Mouse (Mus musculus): ENCODE data around the gene Tomm40l. TPM values are rescaled to one million over a fixed set of nuclear protein-coding genes. Genes with fewer than 3 reads are reported as not detected.
A peak's percentile ranks its signal among the peaks of the same experiment; 100 is the strongest.

The Tomm40l gene
- polyA plus RNA-seq, 1 experiment from 2014 or later: 44.1 TPM

DNA sequence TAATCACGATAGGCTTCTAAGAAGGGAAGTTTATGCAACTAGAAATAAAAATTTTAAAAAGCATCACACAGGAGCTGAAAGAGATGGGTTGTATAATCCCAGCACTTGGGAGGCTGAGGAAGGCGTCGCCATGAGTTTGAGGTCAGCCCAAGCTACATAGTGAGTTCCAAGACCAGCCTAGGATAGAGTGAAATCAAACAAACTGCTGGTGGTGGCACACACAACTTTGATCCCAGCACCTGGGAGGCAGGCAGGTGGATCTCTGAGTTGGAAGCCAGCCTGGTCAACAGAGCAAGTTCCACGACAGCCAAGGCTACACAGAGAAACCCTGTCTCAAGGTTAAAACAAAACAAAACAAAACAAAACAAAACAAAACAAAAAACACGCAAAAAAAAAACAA is 10.0 kb upstream of the Tomm40l start:
- no peak for ATAC-seq (ENCODE audit: low FRiP score, low TSS enrichment)

DNA sequence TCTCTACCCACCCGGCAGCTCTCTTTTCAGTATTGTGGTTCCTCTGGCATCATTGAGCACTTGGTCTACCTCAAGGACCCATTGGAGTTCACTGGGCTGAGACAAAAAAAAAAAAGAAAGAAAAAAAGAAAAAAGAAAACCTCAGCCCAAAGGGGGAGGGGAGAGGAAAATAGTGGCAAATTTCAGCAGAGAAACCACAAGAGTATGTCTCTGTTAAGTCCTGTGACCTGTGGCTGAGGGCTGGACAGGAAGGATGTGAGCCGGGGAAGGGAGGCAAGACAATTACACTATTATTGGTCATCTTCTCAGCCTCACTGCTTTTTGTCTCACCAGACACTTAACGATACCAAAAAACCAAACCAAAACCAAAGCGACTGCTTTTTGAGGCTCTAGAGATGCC is 9.5 kb upstream of the Tomm40l start:
- H3K4me1 ChIP-seq (ENCODE audit: insufficient read depth, low read length): 0 out of 2 replicates have a peak, but pooled peaks cover 8% of the 10 kb centered on the region
- H3K27ac ChIP-seq (ENCODE audit: low read length): no peak overlapping the region
- no peaks in the 10 kb centered on the region for H3K27me3 ChIP-seq (ENCODE audit: insufficient read depth, low read length)
- peaks cover 32% of the 10 kb centered on the region for H3K36me3 ChIP-seq (ENCODE audit: insufficient read depth, low read length)
- no peak overlapping the region for H3K9ac ChIP-seq (replicated peaks; ENCODE audit: low read length)
- ATAC-seq (ENCODE audit: low FRiP score, low TSS enrichment): no peak
- no peaks in the 10 kb centered on the region for H3K9me3 ChIP-seq (ENCODE audit: low read length)
- H3K4me3 ChIP-seq (ENCODE audit: low read length): no peak overlapping the region
- no peak overlapping the region for H3K4me2 ChIP-seq (replicated peaks; ENCODE audit: low read depth, low read length)
- 77% methylated on average over 4 of the region's 4 CpGs for WGBS

More for the DNA sequence above, 10.0 kb upstream of the Tomm40l start:
- no peak overlapping the region for H3K27ac ChIP-seq (ENCODE audit: low read length)
- H3K4me1 ChIP-seq (ENCODE audit: insufficient read depth, low read length): 0 out of 2 replicates have a peak, but pooled peaks cover 8% of the 10 kb centered on the region
- 84% methylated on average over 5 of the region's 5 CpGs for WGBS
- H3K36me3 ChIP-seq (ENCODE audit: insufficient read depth, low read length): peaks cover 37% of the 10 kb centered on the region
- no peak overlapping the region for H3K9ac ChIP-seq (replicated peaks; ENCODE audit: low read length)
- H3K4me2 ChIP-seq (replicated peaks; ENCODE audit: low read depth, low read length): no peak overlapping the region
- no peaks in the 10 kb centered on the region for H3K27me3 ChIP-seq (ENCODE audit: insufficient read depth, low read length)
- H3K9me3 ChIP-seq (ENCODE audit: low read length): no peaks in the 10 kb centered on the region
- no peak overlapping the region for H3K4me3 ChIP-seq (ENCODE audit: low read length)

DNA sequence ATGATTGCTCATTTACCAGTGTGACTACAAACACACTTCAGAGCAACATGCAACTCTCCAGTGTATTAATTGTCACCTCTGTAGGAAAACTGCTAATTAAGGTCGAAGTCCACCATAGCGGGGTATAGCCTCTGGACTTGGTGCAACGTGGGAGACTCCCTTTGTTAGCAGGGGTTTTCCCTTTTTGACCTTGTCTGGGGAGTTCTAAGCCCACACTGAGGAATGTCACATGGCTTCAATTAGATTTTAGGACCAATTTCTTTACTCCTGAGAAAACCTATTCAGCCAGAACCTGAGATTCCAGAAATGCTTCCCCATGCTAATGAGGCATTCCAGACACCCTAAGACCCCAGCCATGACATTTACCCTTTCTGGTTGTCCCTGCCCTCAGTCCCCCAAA is 7.9 kb upstream of the Tomm40l start:
- Histone ChIP-seq H3K27ac (ENCODE audit: low read length) (peak overlapping the region; percentile 16; the same call in 1 of the 2 replicates), H3K27me3 (ENCODE audit: insufficient read depth, low read length) (no peaks in the 10 kb centered on the region), H3K4me2 (replicated peaks; ENCODE audit: low read depth, low read length) (no peak overlapping the region), H3K4me3 (ENCODE audit: low read length) (no peak overlapping the region), H3K36me3 (ENCODE audit: insufficient read depth, low read length) (peaks cover 19% of the 10 kb centered on the region), H3K9me3 (ENCODE audit: low read length) (no peaks in the 10 kb centered on the region), H3K4me1 (ENCODE audit: insufficient read depth, low read length) (0 out of 2 replicates have a peak, but pooled peaks cover 8% of the 10 kb centered on the region), H3K9ac (replicated peaks; ENCODE audit: low read length) (peak overlapping the region; percentile 1; the same call in 1 of the 2 replicates)
- 58% methylated on average over 3 of the region's 3 CpGs for WGBS
- ATAC-seq (ENCODE audit: low FRiP score, low TSS enrichment): 0 out of 2 replicates have a peak, but pooled peaks have one; percentile 8

DNA sequence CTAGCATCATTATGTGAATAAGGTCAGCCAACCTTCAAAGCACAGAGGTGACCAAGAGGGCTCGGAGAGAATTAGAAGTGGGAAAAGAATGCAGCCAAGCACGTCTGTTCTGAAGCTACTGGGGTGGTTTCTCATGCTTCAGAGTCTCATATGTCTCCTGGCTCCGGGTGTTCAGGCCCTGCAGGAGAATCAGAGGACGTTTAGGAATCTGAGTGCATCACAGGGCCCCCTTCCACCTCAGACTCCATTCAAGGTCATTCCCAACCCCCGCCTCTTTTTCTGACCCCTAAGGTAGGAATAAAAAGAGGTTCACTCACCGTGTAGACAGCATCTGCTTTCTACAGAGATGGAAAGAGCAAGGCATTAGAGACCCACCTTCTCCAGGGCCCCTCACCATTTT is 7.4 kb upstream of the Tomm40l start:
- Histone ChIP-seq H3K9ac (replicated peaks; ENCODE audit: low read length) (0 out of 2 replicates have a peak overlapping the region, but pooled peaks have one; percentile 1), H3K27ac (ENCODE audit: low read length) (peak overlapping the region; percentile 16; the same call in 1 of the 2 replicates), H3K9me3 (ENCODE audit: low read length) (no peaks in the 10 kb centered on the region), H3K4me2 (replicated peaks; ENCODE audit: low read depth, low read length) (no peak overlapping the region), H3K4me3 (ENCODE audit: low read length) (no peak overlapping the region), H3K36me3 (ENCODE audit: insufficient read depth, low read length) (peaks cover 14% of the 10 kb centered on the region), H3K4me1 (ENCODE audit: insufficient read depth, low read length) (0 out of 2 replicates have a peak, but pooled peaks cover 8% of the 10 kb centered on the region), H3K27me3 (ENCODE audit: insufficient read depth, low read length) (no peaks in the 10 kb centered on the region)
- no peak for ATAC-seq (ENCODE audit: low FRiP score, low TSS enrichment)
- WGBS: 44% methylated on average over 6 of the region's 6 CpGs

DNA sequence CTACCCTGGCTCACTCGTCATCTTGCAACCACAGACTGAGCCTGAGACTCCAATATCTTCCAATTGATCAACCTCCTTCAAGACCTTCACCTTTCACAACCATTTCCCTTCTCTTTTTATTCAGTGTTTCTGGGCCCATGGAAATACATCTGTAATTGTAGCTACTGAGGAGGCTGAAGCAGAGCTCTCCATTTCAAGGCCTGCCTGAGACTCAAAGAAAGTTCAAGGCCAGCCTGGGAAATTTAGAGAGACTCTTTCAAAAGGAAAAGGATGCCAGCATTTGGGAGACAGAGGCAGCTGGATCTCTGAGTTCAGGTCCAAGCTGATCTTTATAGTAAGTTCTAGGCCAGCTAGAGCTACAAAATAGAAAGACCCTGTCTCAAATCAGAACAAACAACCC is 5.6 kb upstream of the Tomm40l start:
- Histone ChIP-seq H3K4me1 (ENCODE audit: insufficient read depth, low read length) (peaks cover 12% of the 10 kb centered on the region; the same call in 1 of the 2 replicates), H3K27ac (ENCODE audit: low read length) (no peak overlapping the region), H3K27me3 (ENCODE audit: insufficient read depth, low read length) (no peaks in the 10 kb centered on the region), H3K9ac (replicated peaks; ENCODE audit: low read length) (no peak overlapping the region), H3K36me3 (ENCODE audit: insufficient read depth, low read length) (no peaks in the 10 kb centered on the region), H3K4me3 (ENCODE audit: low read length) (no peak overlapping the region), H3K4me2 (replicated peaks; ENCODE audit: low read depth, low read length) (no peak overlapping the region), H3K9me3 (ENCODE audit: low read length) (no peaks in the 10 kb centered on the region)
- 90% methylated on average over 1 of the region's 1 CpGs for WGBS
- no peak for ATAC-seq (ENCODE audit: low FRiP score, low TSS enrichment)

DNA sequence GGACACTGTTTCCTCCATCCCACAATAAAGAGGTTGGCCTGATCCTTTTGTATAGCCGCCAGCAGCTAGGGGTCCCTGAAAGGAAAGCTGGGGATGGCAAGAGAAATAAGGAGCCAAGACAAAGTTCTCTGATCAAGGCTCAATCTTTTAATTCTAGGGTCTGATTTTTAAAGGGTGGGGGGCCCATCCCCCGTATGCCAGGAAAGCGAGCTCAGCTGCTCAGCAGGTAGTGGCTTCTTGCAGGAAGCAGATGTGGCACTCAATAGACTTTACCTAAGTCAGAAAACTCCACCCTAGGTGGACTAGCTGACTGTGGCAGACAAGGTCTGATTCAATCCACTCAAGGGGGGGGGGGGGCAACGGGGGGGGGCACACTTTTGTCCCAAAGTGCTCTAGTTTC is 4.5 kb upstream of the Tomm40l start:
- Histone ChIP-seq H3K27ac (ENCODE audit: low read length) (no peak overlapping the region), H3K36me3 (ENCODE audit: insufficient read depth, low read length) (no peaks in the 10 kb centered on the region), H3K4me3 (ENCODE audit: low read length) (no peak overlapping the region), H3K4me2 (replicated peaks; ENCODE audit: low read depth, low read length) (no peak overlapping the region), H3K27me3 (ENCODE audit: insufficient read depth, low read length) (no peaks in the 10 kb centered on the region), H3K9ac (replicated peaks; ENCODE audit: low read length) (no peak overlapping the region), H3K9me3 (ENCODE audit: low read length) (no peaks in the 10 kb centered on the region), H3K4me1 (ENCODE audit: insufficient read depth, low read length) (peaks cover 15% of the 10 kb centered on the region; the same call in 1 of the 2 replicates)
- ATAC-seq (ENCODE audit: low FRiP score, low TSS enrichment): no peak
- 73% methylated on average over 4 of the region's 4 CpGs for WGBS

DNA sequence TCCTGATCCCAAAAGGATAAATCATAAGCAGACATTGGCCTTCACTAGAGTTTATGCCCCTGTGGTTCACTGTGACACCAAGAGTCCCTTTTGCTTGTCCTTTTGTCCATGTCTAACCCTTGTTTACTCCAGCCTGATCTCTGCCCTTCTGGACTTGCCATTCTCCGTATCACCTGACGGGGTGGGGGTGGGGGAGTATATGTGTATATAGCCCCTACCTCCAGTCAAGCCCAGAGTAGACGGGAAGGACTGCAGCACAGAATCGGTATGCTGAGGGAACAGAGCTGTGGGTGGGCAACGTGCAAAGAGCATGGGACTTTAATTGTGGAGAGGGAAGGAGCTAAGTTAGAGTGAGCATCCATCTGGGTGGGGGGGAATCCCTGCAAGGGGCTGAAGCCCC is 2.5 kb upstream of the Tomm40l start, which contains the start of gene Apoa2:
TSS of gene Apoa2 (plus strand) at position 198 of the 400 bp plus-strand sequence.
- H3K9ac ChIP-seq (replicated peaks; ENCODE audit: low read length): no peak within 1 kb of the TSS
- no peak for ATAC-seq (ENCODE audit: low FRiP score, low TSS enrichment)
- no peak within 1 kb of the TSS for H3K27ac ChIP-seq (ENCODE audit: low read length)
- peaks cover 16% of the 10 kb centered on the region for H3K4me1 ChIP-seq (ENCODE audit: insufficient read depth, low read length)
- 67% methylated on average over 5 of the region's 5 CpGs for WGBS
- H3K36me3 ChIP-seq (ENCODE audit: insufficient read depth, low read length): peaks cover 5% of the 10 kb centered on the region; the same call in 1 of the 2 replicates
- H3K4me3 ChIP-seq (ENCODE audit: low read length): no peak within 1 kb of the TSS
- no peak within 1 kb of the TSS for H3K4me2 ChIP-seq (replicated peaks; ENCODE audit: low read depth, low read length)
- no peaks in the 10 kb centered on the region for H3K27me3 ChIP-seq (ENCODE audit: insufficient read depth, low read length)
- no peaks in the 10 kb centered on the region for H3K9me3 ChIP-seq (ENCODE audit: low read length)

DNA sequence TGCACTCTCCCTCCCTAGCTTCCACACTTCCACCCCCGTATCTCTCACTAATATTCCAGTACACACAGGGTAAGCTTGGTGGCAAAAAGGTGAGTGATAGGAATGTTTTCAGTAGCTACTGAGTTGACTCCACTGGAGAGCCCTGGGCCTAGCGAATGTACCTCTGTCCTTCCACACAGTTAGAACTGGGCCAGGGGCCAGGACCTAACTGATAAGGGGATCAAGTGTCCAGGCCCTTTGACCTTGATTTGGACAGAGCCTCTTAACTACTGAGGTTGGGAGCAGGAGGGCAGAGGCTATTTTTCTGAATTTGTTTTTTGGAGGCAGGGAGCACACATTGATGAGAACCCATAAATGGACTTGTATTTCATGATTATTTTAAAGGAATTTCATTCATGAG is 1.5 kb upstream of the Tomm40l start:
- Histone ChIP-seq H3K27ac (ENCODE audit: low read length) (no peak overlapping the region), H3K4me1 (ENCODE audit: insufficient read depth, low read length) (peaks cover 16% of the 10 kb centered on the region), H3K27me3 (ENCODE audit: insufficient read depth, low read length) (no peaks in the 10 kb centered on the region), H3K9ac (replicated peaks; ENCODE audit: low read length) (no peak overlapping the region), H3K4me2 (replicated peaks; ENCODE audit: low read depth, low read length) (no peak overlapping the region), H3K36me3 (ENCODE audit: insufficient read depth, low read length) (peaks cover 13% of the 10 kb centered on the region), H3K4me3 (ENCODE audit: low read length) (no peak overlapping the region), H3K9me3 (ENCODE audit: low read length) (no peaks in the 10 kb centered on the region)
- no peak for ATAC-seq (ENCODE audit: low FRiP score, low TSS enrichment)
- WGBS: 83% methylated on average over 2 of the region's 2 CpGs

DNA sequence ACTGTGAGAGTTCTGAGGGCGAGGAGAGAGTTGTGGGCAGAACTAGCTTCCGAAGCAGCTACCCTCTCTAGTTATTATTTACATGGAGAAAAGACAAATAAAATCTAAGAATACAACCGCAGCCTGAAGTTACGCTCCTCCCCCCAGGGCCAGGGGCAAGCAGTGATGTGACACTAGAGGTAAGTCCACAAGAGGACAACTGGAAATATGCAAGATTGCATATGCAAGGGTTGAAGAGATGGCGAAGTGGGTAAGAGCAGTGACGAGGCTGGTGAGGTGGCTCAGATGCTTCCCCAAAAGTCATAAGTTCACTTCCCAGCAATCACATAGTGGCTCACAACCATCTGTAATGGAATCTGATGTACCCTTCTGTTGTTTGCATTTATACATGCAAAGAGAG is 854 bp upstream of the Tomm40l start:
- H3K4me3 ChIP-seq (ENCODE audit: low read length): peak overlapping the region; percentile 62
- H3K9ac ChIP-seq (replicated peaks; ENCODE audit: low read length): peak overlapping the region; percentile 63
- H3K9me3 ChIP-seq (ENCODE audit: low read length): no peaks in the 10 kb centered on the region
- no peak for ATAC-seq (ENCODE audit: low FRiP score, low TSS enrichment)
- peaks cover 16% of the 10 kb centered on the region for H3K4me1 ChIP-seq (ENCODE audit: insufficient read depth, low read length)
- H3K4me2 ChIP-seq (replicated peaks; ENCODE audit: low read depth, low read length): peak overlapping the region; percentile 53
- no peaks in the 10 kb centered on the region for H3K27me3 ChIP-seq (ENCODE audit: insufficient read depth, low read length)
- peak overlapping the region; percentile 96 for H3K27ac ChIP-seq (ENCODE audit: low read length)
- 83% methylated on average over 6 of the region's 6 CpGs for WGBS
- H3K36me3 ChIP-seq (ENCODE audit: insufficient read depth, low read length): peaks cover 13% of the 10 kb centered on the region

DNA sequence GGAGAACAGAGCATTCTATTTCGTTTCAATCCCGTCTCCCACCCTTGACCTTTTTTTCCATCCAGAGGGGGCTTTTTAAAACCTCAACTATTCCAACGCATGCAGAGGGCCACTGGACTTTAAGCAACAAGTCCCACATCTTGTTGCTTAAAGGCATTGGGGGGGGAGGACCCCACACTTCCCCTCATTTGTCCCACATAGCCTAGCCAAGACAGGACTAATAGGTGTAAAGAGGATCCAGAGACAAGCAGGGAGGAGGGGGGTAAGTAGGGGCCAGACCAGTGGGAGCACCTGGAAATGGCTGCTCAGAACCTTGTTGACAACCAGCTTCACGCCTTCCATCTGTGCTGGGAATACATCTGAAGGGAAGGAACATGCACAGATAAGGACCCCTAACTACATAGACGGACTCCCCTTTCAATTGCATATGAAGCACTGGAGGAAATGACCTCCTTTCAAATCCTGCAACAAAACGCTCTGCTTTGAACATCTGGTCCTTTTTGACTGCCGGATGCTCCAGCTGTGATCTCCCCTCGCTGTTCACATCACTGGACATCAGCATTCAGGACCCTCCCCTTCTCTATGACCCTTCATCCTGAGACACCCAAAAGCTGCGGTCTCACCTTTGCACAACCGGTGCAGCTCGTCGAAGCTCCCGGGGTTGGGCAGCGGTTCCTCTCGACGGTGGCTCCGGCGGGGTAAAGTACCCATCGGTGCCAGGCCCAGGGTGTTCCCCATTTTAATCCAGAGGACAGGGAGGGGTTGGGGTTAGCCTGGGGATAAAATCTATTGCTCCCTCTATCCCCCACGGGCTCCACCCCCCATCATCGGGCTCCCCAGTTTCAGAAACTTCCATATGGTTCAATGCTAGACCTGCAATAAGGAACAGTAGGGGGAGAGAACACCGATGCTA is 777 bp downstream of the Tomm40l start:
- Histone ChIP-seq H3K36me3 (ENCODE audit: insufficient read depth, low read length) (peaks cover 13% of the 10 kb centered on the region), H3K9ac (replicated peaks; ENCODE audit: low read length) (peak overlapping the region; percentile 74), H3K4me2 (replicated peaks; ENCODE audit: low read depth, low read length) (peak overlapping the region; percentile 89), H3K27ac (ENCODE audit: low read length) (no peak overlapping the region), H3K9me3 (ENCODE audit: low read length) (no peaks in the 10 kb centered on the region), H3K27me3 (ENCODE audit: insufficient read depth, low read length) (no peaks in the 10 kb centered on the region), H3K4me1 (ENCODE audit: insufficient read depth, low read length) (peaks cover 16% of the 10 kb centered on the region), H3K4me3 (ENCODE audit: low read length) (peak overlapping the region; percentile 62)
- WGBS: 3% methylated on average over 22 of the region's 22 CpGs
- ATAC-seq (ENCODE audit: low FRiP score, low TSS enrichment): peak; percentile 4
